Mouse (Mus musculus) embryonic facial prominence, embryonic 14.5 days (tissue): ENCODE measurements around the gene Nudt17. TPM values are rescaled to one million over a fixed set of nuclear protein-coding genes. Genes with fewer than 3 reads are reported as not detected.

ENCODE experiments used
- ATAC-seq: fragments of 200-750 bp; cut with Nextera tagmentation; 2 replicates; pipeline ENCODE4 v1.8.0; 2017; ENCODE audit warnings: low read depth, moderate number of reproducible peaks, moderate TSS enrichment
- DNase-seq: peaks from one replicate; pipeline ENCODE4 v3.0.0-alpha.2; 2015; ENCODE audit warnings: low spot score
- H3K27ac ChIP-seq: fragments of 300-500 bp; sonication (generic); replicated peaks from 2 replicates; pipeline ENCODE4 v1.5.1; 2014; ENCODE audit warnings: low read depth, mild to moderate bottlenecking, low read length, moderate library complexity
- H3K27me3 ChIP-seq: fragments of 300-500 bp; sonication (generic); replicated peaks from 2 replicates; pipeline ENCODE4 v1.6.1; 2014; ENCODE audit warnings: low read length; ENCODE audit not compliant: control insufficient read depth, insufficient read depth
- H3K36me3 ChIP-seq: fragments of 300-500 bp; sonication (generic); 2 replicates; pipeline ENCODE4 v1.6.1; 2014; ENCODE audit warnings: low read length, mixed read lengths; ENCODE audit not compliant: control insufficient read depth, insufficient read depth
- H3K4me1 ChIP-seq: fragments of 300-500 bp; sonication (generic); 2 replicates; pipeline ENCODE4 v1.6.1; 2014; ENCODE audit warnings: antibody characterized with exemption, low read length; ENCODE audit not compliant: control insufficient read depth, insufficient read depth
- H3K4me2 ChIP-seq: fragments of 300-500 bp; sonication (generic); 2 replicates; pipeline ENCODE4 v1.6.1; 2014; ENCODE audit warnings: low read depth, mild to moderate bottlenecking, low read length, moderate library complexity, mixed read lengths
- H3K4me3 ChIP-seq: fragments of 300-500 bp; sonication (generic); 2 replicates; pipeline ENCODE4 v1.5.1; 2014; ENCODE audit warnings: low read depth, mild to moderate bottlenecking, low read length
- H3K9ac ChIP-seq: fragments of 300-500 bp; sonication (generic); 2 replicates; pipeline ENCODE4 v1.6.1; 2014; ENCODE audit warnings: low read depth, mild to moderate bottlenecking, low read length, moderate library complexity, mixed read lengths
- H3K9me3 ChIP-seq: fragments of 300-500 bp; sonication (generic); 2 replicates; pipeline ENCODE4 v1.6.1; 2016; ENCODE audit warnings: low read length; ENCODE audit not compliant: control insufficient read depth
- WGBS: fragments of 180-500 bp; shearing (Covaris S2); extraction: QIAGEN DNeasy Blood & Tissue Kit; methylation state at CpG from one replicate; pipeline ENCODE4 v1.1.7; 2014; 5-methylcytosine and 5-hydroxymethylcytosine counted together
- polyA plus RNA-seq: library from polyadenylated mRNA; unstranded; fragments of >200 nt; fragmentation: Nextera tagmentation; extraction: Ambion mirVana; gene quantifications from 2 replicates; pipeline ENCODE4 v1.2.1, GENCODE M21; 2014

Gene Nudt17
- polyA plus RNA-seq, 1 experiment from 2014 or later, result 9.5 TPM

DNA sequence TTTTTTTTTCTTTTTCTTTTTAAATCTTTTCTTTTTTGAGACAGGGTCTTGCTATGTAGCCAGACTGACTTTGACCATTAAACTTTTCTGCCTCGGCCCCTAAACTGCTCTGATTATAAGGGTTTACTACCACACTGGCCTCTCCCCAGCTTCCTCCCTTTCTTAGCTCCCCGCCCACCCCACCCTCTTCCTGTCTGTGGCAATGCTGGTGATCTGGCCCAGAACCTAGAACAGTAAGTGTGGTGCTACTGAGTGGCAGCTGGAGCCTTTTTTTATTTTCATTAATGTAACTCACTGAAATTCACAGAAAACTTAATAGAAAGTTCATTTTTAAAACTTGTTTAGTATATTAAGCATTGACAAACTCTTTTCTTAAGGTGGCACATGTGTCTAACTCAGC, 7.5 kb upstream of the Nudt17 start:
- WGBS, result 86% methylated on average over 2 of the region's 2 CpGs
- no peak for DNase-seq
- H3K36me3 ChIP-seq, result peaks cover 65% of the 10 kb centered on the region

DNA sequence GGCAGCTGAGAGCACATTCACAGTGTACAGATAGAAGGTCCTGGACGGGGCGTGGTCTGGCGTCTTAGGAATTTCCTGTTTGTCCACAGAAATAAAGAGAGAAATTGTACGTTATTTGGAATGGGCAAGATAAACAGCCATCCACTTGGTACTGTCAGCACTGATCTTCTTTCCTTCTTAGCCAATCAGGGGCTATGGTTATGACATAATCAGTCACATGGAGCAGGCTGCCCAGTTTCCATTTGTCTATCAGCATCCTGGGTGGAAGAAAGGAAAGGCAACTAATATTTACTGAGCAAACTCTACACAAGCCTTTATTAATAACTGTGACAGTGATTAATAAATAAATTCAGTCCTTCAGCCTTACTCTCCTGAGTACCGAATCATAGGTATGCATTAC, 5.9 kb upstream of the Nudt17 start:
- WGBS, result 84% methylated on average over 5 of the region's 5 CpGs
- Histone ChIP-seq H3K4me2 (no peak overlapping the region), H3K4me1 (no peaks in the 10 kb centered on the region), H3K27ac (no peak overlapping the region), H3K9ac (no peak overlapping the region), H3K36me3 (peaks cover 73% of the 10 kb centered on the region), H3K27me3 (no peaks in the 10 kb centered on the region), H3K9me3 (no peaks in the 10 kb centered on the region), H3K4me3 (no peak overlapping the region)
- no peak for DNase-seq
- no peak for ATAC-seq

More for the DNA sequence above, 7.5 kb upstream of the Nudt17 start:
- no peaks in the 10 kb centered on the region for H3K27me3 ChIP-seq
- no peak overlapping the region for H3K4me2 ChIP-seq
- no peaks in the 10 kb centered on the region for H3K4me1 ChIP-seq
- H3K27ac ChIP-seq, result no peak overlapping the region
- no peak overlapping the region for H3K4me3 ChIP-seq
- H3K9ac ChIP-seq, result no peak overlapping the region
- no peaks in the 10 kb centered on the region for H3K9me3 ChIP-seq
- ATAC-seq, result no peak

GRCm38 (mm10) chr3:96708684-96709064, 312 bp upstream of the Nudt17 start:
- no peak for ATAC-seq
- Histone ChIP-seq H3K9me3 (no peaks in the 10 kb centered on the region), H3K4me1 (no peaks in the 10 kb centered on the region), H3K9ac (peak overlapping the region; percentile 75), H3K27me3 (0 out of 2 replicates have a peak, but pooled peaks cover 3% of the 10 kb centered on the region), H3K36me3 (peaks cover 64% of the 10 kb centered on the region), H3K4me2 (peak overlapping the region; percentile 83; the same call in 1 of the 2 replicates), H3K27ac (no peak overlapping the region), H3K4me3 (0 out of 2 replicates have a peak overlapping the region, but pooled peaks have one; percentile 51)
- DNase-seq, result no peak
- WGBS, result 45% methylated on average over 2 of the region's 2 CpGs

DNA sequence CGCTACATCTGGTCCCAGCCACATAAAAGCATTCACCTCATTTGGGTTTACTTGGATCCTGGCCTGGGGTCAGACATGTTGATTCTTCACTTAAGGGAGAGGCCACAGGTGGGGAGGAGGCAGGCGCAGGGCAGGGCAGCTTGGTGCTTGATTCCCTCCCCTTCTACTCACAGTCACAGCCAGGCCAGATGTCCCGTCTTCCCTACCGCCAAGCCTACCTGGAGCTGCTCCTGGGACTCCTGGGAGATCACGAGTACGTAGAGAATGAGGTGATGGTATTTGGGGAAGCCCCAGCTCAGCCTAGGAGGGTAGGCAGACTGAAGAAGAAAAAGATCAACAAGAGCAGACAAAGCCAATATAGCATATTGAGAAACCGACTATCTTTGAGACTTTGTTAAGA, 1.4 kb downstream of the Nudt17 start:
- ATAC-seq, result no peak
- Histone ChIP-seq H3K4me3 (no peak overlapping the region), H3K4me1 (no peaks in the 10 kb centered on the region), H3K9me3 (no peaks in the 10 kb centered on the region), H3K4me2 (no peak overlapping the region), H3K36me3 (peaks cover 64% of the 10 kb centered on the region), H3K27me3 (0 out of 2 replicates have a peak, but pooled peaks cover 3% of the 10 kb centered on the region), H3K27ac (no peak overlapping the region), H3K9ac (no peak overlapping the region)
- WGBS, result 65% methylated on average over 7 of the region's 7 CpGs
- no peak for DNase-seq

GRCm38 (mm10) chr3:96706217-96706616, 2.1 kb downstream of the Nudt17 start:
- Histone ChIP-seq H3K4me1 (no peaks in the 10 kb centered on the region), H3K9me3 (no peaks in the 10 kb centered on the region), H3K4me3 (no peak overlapping the region), H3K4me2 (no peak overlapping the region), H3K36me3 (peaks cover 64% of the 10 kb centered on the region), H3K9ac (no peak overlapping the region), H3K27me3 (0 out of 2 replicates have a peak, but pooled peaks cover 3% of the 10 kb centered on the region), H3K27ac (no peak overlapping the region)
- ATAC-seq, result no peak
- 90% methylated on average over 11 of the region's 11 CpGs for WGBS
- no peak for DNase-seq

DNA sequence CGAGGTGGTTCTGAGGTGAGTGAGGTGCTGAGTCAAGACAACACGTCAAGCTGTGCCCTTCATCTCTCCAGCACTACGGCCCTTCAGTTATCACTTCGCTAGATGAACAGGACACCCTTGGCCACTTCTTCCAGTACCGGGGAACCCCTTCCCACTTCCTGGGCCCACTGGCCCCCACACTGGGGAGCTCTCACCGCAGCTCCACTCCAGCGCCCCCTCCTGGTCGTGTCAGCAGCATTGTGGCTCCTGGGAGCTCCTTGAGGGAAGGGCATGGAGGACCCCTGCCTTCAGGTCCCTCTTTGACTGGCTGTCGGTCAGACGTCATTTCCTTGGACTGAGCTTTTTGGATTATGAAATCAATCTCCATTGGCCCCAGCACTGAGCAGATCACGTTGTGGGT, 3.6 kb downstream of the Nudt17 start:
- no peak overlapping the region for H3K27ac ChIP-seq
- H3K4me1 ChIP-seq, result no peaks in the 10 kb centered on the region
- H3K9ac ChIP-seq, result no peak overlapping the region
- no peaks in the 10 kb centered on the region for H3K9me3 ChIP-seq
- H3K36me3 ChIP-seq, result peaks cover 63% of the 10 kb centered on the region
- no peak for ATAC-seq
- 0 out of 2 replicates have a peak, but pooled peaks cover 3% of the 10 kb centered on the region for H3K27me3 ChIP-seq
- H3K4me2 ChIP-seq, result no peak overlapping the region
- no peak for DNase-seq
- no peak overlapping the region for H3K4me3 ChIP-seq
- 67% methylated on average over 11 of the region's 11 CpGs for WGBS

DNA sequence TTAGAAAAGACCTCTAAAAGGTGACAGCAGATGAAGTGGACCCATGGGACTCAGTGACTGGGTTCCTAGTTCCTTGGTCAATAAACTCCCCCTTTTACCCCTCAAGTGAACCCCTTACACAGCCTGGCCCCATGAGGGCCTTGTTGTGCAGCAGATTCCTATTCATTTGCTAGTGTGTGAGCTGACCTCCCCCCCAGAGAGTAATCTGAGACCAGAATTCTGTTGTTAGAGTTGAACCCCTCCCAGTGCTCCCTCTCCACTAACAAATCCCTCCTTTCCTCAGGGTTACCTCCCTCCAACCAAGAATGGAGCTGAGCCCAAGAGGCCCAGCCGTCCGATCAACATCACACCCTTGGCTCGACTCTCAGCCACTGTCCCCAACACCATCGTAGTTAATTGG, 7.4 kb downstream of the Nudt17 start:
- peaks cover 8% of the 10 kb centered on the region; the same call in 1 of the 2 replicates for H3K4me1 ChIP-seq
- H3K4me3 ChIP-seq, result no peak overlapping the region
- H3K9me3 ChIP-seq, result no peaks in the 10 kb centered on the region
- no peak for ATAC-seq
- no peak overlapping the region for H3K9ac ChIP-seq
- no peak overlapping the region for H3K4me2 ChIP-seq
- no peaks in the 10 kb centered on the region for H3K27me3 ChIP-seq
- no peak for DNase-seq
- H3K36me3 ChIP-seq, result peaks cover 68% of the 10 kb centered on the region
- no peak overlapping the region for H3K27ac ChIP-seq
- WGBS, result 89% methylated on average over 4 of the region's 4 CpGs

GRCm38 (mm10) chr3:96700376-96700775, 8.0 kb downstream of the Nudt17 start:
- Histone ChIP-seq H3K4me1 (peaks cover 13% of the 10 kb centered on the region; the same call in 1 of the 2 replicates), H3K36me3 (peaks cover 61% of the 10 kb centered on the region), H3K9me3 (no peaks in the 10 kb centered on the region), H3K9ac (no peak overlapping the region), H3K27me3 (no peaks in the 10 kb centered on the region), H3K4me3 (no peak overlapping the region), H3K27ac (no peak overlapping the region), H3K4me2 (no peak overlapping the region)
- DNase-seq (no peak), ATAC-seq (no peak)
- 57% methylated on average over 7 of the region's 7 CpGs for WGBS

- Histone ChIP-seq H3K4me3 (no peak overlapping the region), H3K27me3 (no peaks in the 10 kb centered on the region), H3K36me3 (peaks cover 49% of the 10 kb centered on the region), H3K9me3 (no peaks in the 10 kb centered on the region), H3K4me2 (no peak overlapping the region), H3K27ac (no peak overlapping the region), H3K9ac (peak overlapping the region; percentile 25; the same call in 1 of the 2 replicates), H3K4me1 (peaks cover 13% of the 10 kb centered on the region; the same call in 1 of the 2 replicates)
- WGBS, result 45% methylated on average over 19 of the region's 19 CpGs
- ATAC-seq (no peak), DNase-seq (no peak)
These were observed 9.2 kb downstream of the Nudt17 start for GRCm38 (mm10) chr3:96698993-96699690.
